Comparison of ENCODE assay signal across 23 mouse cellular contexts in genomic region chr7:116137149-116137548, GRCm38 (mm10).
"Had no signal": no experiment of that assay in that cellular context is flagged by ENCODE, and none has a peak within 500 bp of the region (broad histone marks: within the 10 kb centered on the region; RNA-seq: fewer than 3 reads in every experiment).

No protein-coding gene starts in this region.

- H3K4me1 ChIP-seq: hindbrain, embryonic 15.5 days had no signal

- H3K36me3 ChIP-seq: hindbrain, embryonic 15.5 days; limb, embryonic 10.5 days; limb, embryonic 12.5 days had no signal

- H3K9me3 ChIP-seq: heart, embryonic 10.5 days; heart, embryonic 12.5 days; hindbrain, embryonic 13.5 days; hindbrain, embryonic 15.5 days; limb, embryonic 10.5 days; limb, embryonic 12.5 days; liver, embryonic 12.5 days had no signal

- H3K9ac ChIP-seq: heart, embryonic 12.5 days; hindbrain, embryonic 13.5 days; hindbrain, embryonic 15.5 days; limb, embryonic 12.5 days; liver, embryonic 12.5 days had no signal

- H3K27ac ChIP-seq: gastrocnemius, adult 2 months; heart, embryonic 10.5 days; hindbrain, embryonic 13.5 days; hindbrain, embryonic 15.5 days; hindbrain, postnatal 0 days; layer of hippocampus, adult 2 months; left cerebral cortex, adult 2 months; limb, embryonic 12.5 days; liver, embryonic 12.5 days had no signal

- ATAC-seq: intestine, embryonic 16.5 days; liver, embryonic 12.5 days had no signal

- H3K4me3 ChIP-seq: gastrocnemius, adult 2 months; heart, embryonic 10.5 days; heart, embryonic 12.5 days; hindbrain, embryonic 13.5 days; hindbrain, embryonic 15.5 days; layer of hippocampus, adult 2 months; left cerebral cortex, adult 2 months; limb, embryonic 10.5 days; limb, embryonic 12.5 days; liver, embryonic 12.5 days had no signal

- DNase-seq: gastrocnemius, postnatal 10 days; gastrocnemius, postnatal 36 days; heart, adult 18-20 months; heart, postnatal 10 days; heart, postnatal 4 days; kidney, adult 11 months; kidney, adult 2 months; kidney, adult 9 months; kidney, postnatal 10 days; kidney, postnatal 25 days; kidney, postnatal 4 days had no signal

- H3K4me2 ChIP-seq: heart, embryonic 12.5 days; hindbrain, embryonic 13.5 days; hindbrain, embryonic 15.5 days; limb, embryonic 12.5 days; liver, embryonic 12.5 days had no signal

- H3K27me3 ChIP-seq: heart, embryonic 12.5 days; hindbrain, embryonic 13.5 days; hindbrain, embryonic 15.5 days; limb, embryonic 12.5 days; liver, embryonic 12.5 days had no signal
